Mouse (Mus musculus): ENCODE measurements around the gene Mrpl57. TPM values are rescaled to one million over a fixed set of nuclear protein-coding genes. Genes with fewer than 3 reads are reported as not detected.
"Not testable (repeated sequence)": the region's sequence is repeated elsewhere in the genome, so short reads cannot be mapped to it uniquely, and the experiment has no call there.

The Mrpl57 gene
- polyA plus RNA-seq, 1 experiment from 2014 or later = 220 TPM

DNA sequence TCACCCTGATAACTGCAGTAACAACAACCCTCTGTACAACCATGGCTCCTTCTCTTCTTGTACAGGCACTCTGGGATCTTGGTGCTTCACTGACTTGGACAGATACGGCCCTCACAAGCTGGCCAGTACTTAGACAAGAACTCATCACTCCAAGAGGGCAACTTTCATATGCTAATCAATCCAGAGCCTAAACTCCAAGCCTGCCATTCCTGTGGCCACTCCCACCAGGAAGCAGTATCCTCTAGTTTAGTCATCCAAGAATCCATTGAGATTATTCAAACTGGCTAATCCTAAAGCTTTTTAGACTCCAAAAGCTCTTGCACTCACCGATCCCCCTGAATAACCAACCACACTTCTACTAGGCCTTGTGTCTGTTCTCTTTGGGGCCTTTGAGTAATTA lies 26.9 kb downstream of the Mrpl57 start:
- H3K4me3 ChIP-seq (ENCODE audit: low read depth, low read length) = no peak overlapping the region
- H3K9ac ChIP-seq (ENCODE audit: low read depth, low read length) = no peak overlapping the region
- no peaks in the 10 kb centered on the region for H3K4me1 ChIP-seq (replicated peaks; ENCODE audit: control insufficient read depth, insufficient read depth, low read length)
- no peak for TF ChIP-seq CTCF (IDR thresholded peaks at IDR 0.05; ENCODE audit: low read depth)
- H3K9me3 ChIP-seq (ENCODE audit: control insufficient read depth) = no peaks in the 10 kb centered on the region
- no peak overlapping the region for H3K4me2 ChIP-seq (replicated peaks; ENCODE audit: low read depth)
- H3K27ac ChIP-seq (ENCODE audit: low read depth, low read length) = no peak overlapping the region
- peaks cover 13% of the 10 kb centered on the region; the same call in 1 of the 2 replicates for H3K36me3 ChIP-seq (ENCODE audit: control insufficient read depth, insufficient read depth)
- WGBS = 88% methylated on average over 2 of the region's 2 CpGs
- H3K27me3 ChIP-seq (replicated peaks; ENCODE audit: control insufficient read depth, insufficient read depth, low read length) = no peaks in the 10 kb centered on the region
- no peak for ATAC-seq

GRCm38 (mm10) chr14:57856037-57856436 lies 30.0 kb downstream of the Mrpl57 start:
- H3K4me2 ChIP-seq (replicated peaks; ENCODE audit: low read depth); H3K4me3 ChIP-seq (ENCODE audit: low read depth, low read length); H3K27ac ChIP-seq (ENCODE audit: low read depth, low read length); H3K9me3 ChIP-seq (ENCODE audit: control insufficient read depth); H3K9ac ChIP-seq (ENCODE audit: low read depth, low read length); H3K36me3 ChIP-seq (ENCODE audit: control insufficient read depth, insufficient read depth); H3K4me1 ChIP-seq (replicated peaks; ENCODE audit: control insufficient read depth, insufficient read depth, low read length); H3K27me3 ChIP-seq (replicated peaks; ENCODE audit: control insufficient read depth, insufficient read depth, low read length); ATAC-seq: not testable (repeated sequence)
- peak; percentile 18 for TF ChIP-seq CTCF (IDR thresholded peaks at IDR 0.05; ENCODE audit: low read depth)

DNA sequence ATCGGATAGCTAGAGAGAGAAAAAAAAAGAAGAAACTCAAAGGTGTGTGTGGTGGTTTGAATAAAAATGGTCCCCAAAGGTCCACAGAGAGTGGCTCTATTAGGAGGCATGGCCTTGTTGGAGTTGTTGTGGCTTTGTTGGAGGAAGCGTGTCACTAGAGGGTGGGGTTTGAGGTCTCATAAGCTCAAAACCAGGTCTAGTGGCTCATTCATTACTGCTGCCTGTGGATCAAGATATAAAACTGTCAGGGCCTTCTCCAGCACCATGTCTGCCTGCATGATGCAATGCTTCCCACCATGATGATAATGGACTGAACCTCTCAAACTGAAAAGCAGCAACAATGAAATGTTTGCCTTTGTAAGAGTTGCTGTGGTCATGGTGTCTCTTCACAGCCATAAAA lies 32.6 kb downstream of the Mrpl57 start:
- H3K4me3 ChIP-seq (ENCODE audit: low read depth, low read length) = no peak overlapping the region
- TF ChIP-seq CTCF (IDR thresholded peaks at IDR 0.05; ENCODE audit: low read depth) = no peak
- no peaks in the 10 kb centered on the region for H3K4me1 ChIP-seq (replicated peaks; ENCODE audit: control insufficient read depth, insufficient read depth, low read length)
- H3K27ac ChIP-seq (ENCODE audit: low read depth, low read length) = no peak overlapping the region
- 92% methylated on average over 2 of the region's 2 CpGs for WGBS
- ATAC-seq = no peak
- H3K9me3 ChIP-seq (ENCODE audit: control insufficient read depth) = no peaks in the 10 kb centered on the region
- no peaks in the 10 kb centered on the region for H3K27me3 ChIP-seq (replicated peaks; ENCODE audit: control insufficient read depth, insufficient read depth, low read length)
- no peak overlapping the region for H3K4me2 ChIP-seq (replicated peaks; ENCODE audit: low read depth)
- no peak overlapping the region for H3K9ac ChIP-seq (ENCODE audit: low read depth, low read length)
- H3K36me3 ChIP-seq (ENCODE audit: control insufficient read depth, insufficient read depth) = peaks cover 10% of the 10 kb centered on the region

DNA sequence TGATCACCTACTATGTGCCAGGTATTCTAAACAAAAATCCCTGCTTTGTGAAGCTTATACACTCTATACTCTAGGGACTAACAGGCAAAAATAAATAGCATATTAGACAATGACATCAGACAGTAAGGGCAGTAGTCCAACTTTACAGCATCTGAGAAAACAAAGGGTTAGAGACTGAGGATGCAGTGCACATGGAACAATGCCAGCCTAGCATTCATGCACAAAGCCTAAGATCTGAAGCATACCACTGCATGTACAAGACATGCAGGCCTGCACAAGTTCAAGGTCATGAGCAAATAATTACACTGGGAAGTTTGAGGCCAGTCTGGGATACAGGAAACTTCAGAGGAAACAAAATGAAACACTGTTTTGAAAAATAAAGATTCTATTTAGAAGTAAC lies 33.5 kb downstream of the Mrpl57 start:
- no peak overlapping the region for H3K4me3 ChIP-seq (ENCODE audit: low read depth, low read length)
- TF ChIP-seq CTCF (IDR thresholded peaks at IDR 0.05; ENCODE audit: low read depth) = no peak
- ATAC-seq = no peak
- H3K27me3 ChIP-seq (replicated peaks; ENCODE audit: control insufficient read depth, insufficient read depth, low read length) = no peaks in the 10 kb centered on the region
- H3K36me3 ChIP-seq (ENCODE audit: control insufficient read depth, insufficient read depth) = peaks cover 8% of the 10 kb centered on the region
- no peak overlapping the region for H3K4me2 ChIP-seq (replicated peaks; ENCODE audit: low read depth)
- no peaks in the 10 kb centered on the region for H3K9me3 ChIP-seq (ENCODE audit: control insufficient read depth)
- no peak overlapping the region for H3K9ac ChIP-seq (ENCODE audit: low read depth, low read length)
- H3K4me1 ChIP-seq (replicated peaks; ENCODE audit: control insufficient read depth, insufficient read depth, low read length) = no peaks in the 10 kb centered on the region
- H3K27ac ChIP-seq (ENCODE audit: low read depth, low read length) = no peak overlapping the region

DNA sequence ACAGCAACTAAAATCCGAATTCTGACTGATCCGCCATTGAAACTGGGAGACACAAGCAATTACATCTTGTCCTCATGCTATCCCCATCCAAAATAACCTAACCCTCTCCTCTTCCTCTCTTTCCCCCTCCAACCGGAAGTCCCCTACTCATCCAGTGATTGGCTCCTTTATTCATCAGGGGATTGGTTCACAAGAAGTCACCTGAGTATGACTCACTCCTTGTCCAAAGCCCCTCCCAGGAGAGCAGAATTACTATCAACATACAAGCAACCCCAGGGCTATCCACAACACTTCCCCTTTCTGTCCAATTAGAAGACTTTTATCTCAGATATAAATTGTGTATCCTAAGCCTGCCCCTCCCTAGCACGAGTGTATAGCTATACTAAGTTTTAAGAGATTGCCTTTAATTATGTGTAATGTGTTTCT lies 36.0 kb downstream of the Mrpl57 start:
- no peak overlapping the region for H3K27ac ChIP-seq (ENCODE audit: low read depth, low read length)
- H3K4me1 ChIP-seq (replicated peaks; ENCODE audit: control insufficient read depth, insufficient read depth, low read length) = no peaks in the 10 kb centered on the region
- no peak for ATAC-seq
- no peak overlapping the region for H3K4me3 ChIP-seq (ENCODE audit: low read depth, low read length)
- no peaks in the 10 kb centered on the region for H3K27me3 ChIP-seq (replicated peaks; ENCODE audit: control insufficient read depth, insufficient read depth, low read length)
- no peak overlapping the region for H3K9ac ChIP-seq (ENCODE audit: low read depth, low read length)
- no peak for TF ChIP-seq CTCF (IDR thresholded peaks at IDR 0.05; ENCODE audit: low read depth)
- H3K36me3 ChIP-seq (ENCODE audit: control insufficient read depth, insufficient read depth) = peaks cover 15% of the 10 kb centered on the region
- H3K4me2 ChIP-seq (replicated peaks; ENCODE audit: low read depth) = no peak overlapping the region
- 87% methylated on average over 4 of the region's 4 CpGs for WGBS
- no peaks in the 10 kb centered on the region for H3K9me3 ChIP-seq (ENCODE audit: control insufficient read depth)

DNA sequence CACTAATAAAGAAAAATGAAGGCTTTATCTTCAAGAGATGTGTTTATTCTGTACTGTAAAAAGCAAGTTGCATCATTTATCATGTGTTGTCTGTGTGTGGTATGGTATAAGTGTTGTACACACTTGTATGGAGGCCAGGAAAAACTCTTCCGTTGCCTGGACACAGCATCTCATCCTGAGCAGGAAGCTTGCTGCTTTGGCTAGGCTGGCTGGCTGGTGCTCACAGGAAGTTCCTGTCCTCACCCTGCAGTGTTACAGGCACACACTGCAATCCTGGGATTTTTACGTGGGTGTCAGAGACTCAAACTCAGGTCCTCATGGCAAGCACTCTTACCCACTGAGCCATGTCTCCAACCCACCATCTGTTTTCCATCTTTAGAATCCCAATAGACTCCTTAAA lies 37.1 kb downstream of the Mrpl57 start:
- no peak overlapping the region for H3K4me3 ChIP-seq (ENCODE audit: low read depth, low read length)
- H3K9ac ChIP-seq (ENCODE audit: low read depth, low read length) = no peak overlapping the region
- no peak overlapping the region for H3K4me2 ChIP-seq (replicated peaks; ENCODE audit: low read depth)
- TF ChIP-seq CTCF (IDR thresholded peaks at IDR 0.05; ENCODE audit: low read depth) = no peak
- H3K27ac ChIP-seq (ENCODE audit: low read depth, low read length) = no peak overlapping the region
- no peak for ATAC-seq
- no peaks in the 10 kb centered on the region for H3K9me3 ChIP-seq (ENCODE audit: control insufficient read depth)
- peaks cover 15% of the 10 kb centered on the region for H3K36me3 ChIP-seq (ENCODE audit: control insufficient read depth, insufficient read depth)
- 78% methylated on average over 2 of the region's 2 CpGs for WGBS
- H3K4me1 ChIP-seq (replicated peaks; ENCODE audit: control insufficient read depth, insufficient read depth, low read length) = no peaks in the 10 kb centered on the region
- no peaks in the 10 kb centered on the region for H3K27me3 ChIP-seq (replicated peaks; ENCODE audit: control insufficient read depth, insufficient read depth, low read length)

DNA sequence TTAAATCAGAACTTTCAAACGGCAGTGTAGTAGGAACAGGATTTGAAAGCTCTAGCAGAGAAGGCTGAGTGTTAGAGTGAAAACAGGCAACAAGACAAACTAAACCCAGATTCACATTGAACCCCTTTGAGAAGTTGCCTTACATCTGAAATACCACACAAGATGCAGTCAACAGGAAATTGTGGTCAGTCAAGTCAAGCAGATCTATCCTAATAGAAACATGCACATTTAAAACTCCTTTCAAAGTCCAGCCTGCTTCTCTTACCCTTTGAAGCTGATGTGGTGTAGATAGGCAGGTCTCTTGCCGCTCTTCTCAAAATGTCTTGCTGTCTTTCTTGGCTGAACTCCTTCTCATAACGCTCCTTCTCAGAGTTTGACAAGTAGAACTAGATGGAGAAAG lies 39.2 kb downstream of the Mrpl57 start:
- Histone ChIP-seq H3K4me1 (replicated peaks; ENCODE audit: control insufficient read depth, insufficient read depth, low read length) (no peaks in the 10 kb centered on the region), H3K4me2 (replicated peaks; ENCODE audit: low read depth) (no peak overlapping the region), H3K36me3 (ENCODE audit: control insufficient read depth, insufficient read depth) (peaks cover 18% of the 10 kb centered on the region), H3K4me3 (ENCODE audit: low read depth, low read length) (no peak overlapping the region), H3K27me3 (replicated peaks; ENCODE audit: control insufficient read depth, insufficient read depth, low read length) (no peaks in the 10 kb centered on the region), H3K9ac (ENCODE audit: low read depth, low read length) (no peak overlapping the region), H3K9me3 (ENCODE audit: control insufficient read depth) (no peaks in the 10 kb centered on the region), H3K27ac (ENCODE audit: low read depth, low read length) (no peak overlapping the region)
- 91% methylated on average over 3 of the region's 3 CpGs for WGBS
- no peak for ATAC-seq
- no peak for TF ChIP-seq CTCF (IDR thresholded peaks at IDR 0.05; ENCODE audit: low read depth)

Data from intestine, postnatal 0 days (tissue).